Mouse (Mus musculus): ENCODE results near the gene Kctd8.
"Not testable (repeated sequence)": the region's sequence is repeated elsewhere in the genome, so short reads cannot be mapped to it uniquely, and the experiment has no call there.

Kctd8 gene

GRCm38 (mm10) chr5:69340919-69341801 lies at the start of gene Kctd8:
TSS of gene Kctd8 (minus strand) at chr5:69341679.
- DNase-seq (ENCODE audit: low read depth), result no peak

DNA sequence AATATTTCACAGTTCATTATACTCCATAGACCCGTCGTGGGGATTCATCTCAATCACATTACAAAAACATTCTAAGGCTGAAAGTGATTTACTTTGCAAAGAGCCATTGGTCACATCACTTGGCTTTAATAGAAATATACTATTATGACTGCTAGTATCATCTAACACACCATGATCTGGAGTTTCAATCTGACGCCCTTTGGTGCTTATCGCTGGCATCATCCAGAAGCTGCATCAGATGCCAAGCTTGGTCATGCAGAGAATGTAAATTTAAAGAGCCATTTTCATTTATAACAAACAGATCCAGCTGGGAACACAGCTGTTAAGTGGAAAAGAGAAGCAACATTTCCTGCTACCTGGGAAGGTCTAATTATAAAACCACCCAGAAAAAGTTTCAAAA lies 37.6 kb upstream of the Kctd8 start:
- no peak for DNase-seq (ENCODE audit: low read depth)

DNA sequence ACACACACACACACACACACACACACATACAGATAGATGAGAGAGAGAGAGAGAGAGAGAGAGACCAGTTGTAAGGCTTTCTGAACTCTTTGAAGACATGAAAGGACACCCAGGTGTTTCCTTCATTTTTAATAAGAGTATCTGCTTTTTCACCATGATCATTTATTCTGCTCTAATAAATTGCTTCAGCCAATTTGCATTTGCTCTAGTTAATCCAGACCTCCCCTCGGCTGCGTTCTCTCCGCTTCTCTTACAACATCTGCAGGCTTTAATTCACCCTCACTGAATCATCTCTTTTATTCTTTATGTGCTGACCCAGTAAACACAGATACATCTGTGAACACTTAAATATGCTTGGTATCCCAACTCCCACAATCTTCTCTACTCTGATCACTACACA lies 9.1 kb upstream of the Kctd8 start:
- no peak for DNase-seq (ENCODE audit: low read depth)

DNA sequence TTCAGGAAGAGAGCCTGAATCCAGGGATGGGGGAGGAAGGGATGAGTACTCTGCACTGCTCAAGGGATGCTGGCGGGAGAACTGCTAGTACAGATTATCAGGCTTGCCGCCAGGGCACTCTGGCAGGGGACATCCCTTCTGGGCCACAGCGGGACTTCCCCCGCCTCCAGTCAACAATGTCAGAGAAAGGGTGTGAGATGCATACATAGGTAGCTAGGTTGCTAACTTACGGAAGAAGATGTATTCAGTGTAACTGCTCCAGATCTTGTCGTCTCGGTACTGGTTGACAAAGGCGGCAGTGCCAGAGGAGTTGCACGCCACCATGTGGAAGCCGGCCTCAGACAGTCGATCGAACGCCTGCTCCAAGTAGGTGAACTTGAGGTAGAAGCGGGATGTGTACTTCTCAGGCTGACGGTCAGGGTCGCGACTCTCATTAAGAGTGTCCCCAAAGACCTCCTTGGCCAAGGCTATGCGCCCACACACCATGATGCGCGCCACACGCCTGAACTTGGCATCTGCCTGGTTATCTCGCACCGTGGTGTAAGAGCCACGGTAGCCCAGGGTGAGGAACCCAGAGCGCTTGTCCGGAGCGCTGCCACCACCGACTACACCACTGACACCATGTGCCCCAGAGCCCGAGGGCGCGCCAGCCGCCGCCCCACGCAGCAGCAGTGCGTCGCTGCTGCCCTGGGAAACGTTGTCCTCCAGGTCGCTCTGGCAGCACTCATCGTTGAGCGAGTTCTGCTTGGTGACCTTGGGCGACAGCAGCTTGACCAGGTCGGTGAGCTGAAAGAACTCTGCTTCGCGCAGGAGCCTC lies 1.2 kb downstream of the Kctd8 start:
- DNase-seq (ENCODE audit: low read depth), result peak; percentile 1

DNA sequence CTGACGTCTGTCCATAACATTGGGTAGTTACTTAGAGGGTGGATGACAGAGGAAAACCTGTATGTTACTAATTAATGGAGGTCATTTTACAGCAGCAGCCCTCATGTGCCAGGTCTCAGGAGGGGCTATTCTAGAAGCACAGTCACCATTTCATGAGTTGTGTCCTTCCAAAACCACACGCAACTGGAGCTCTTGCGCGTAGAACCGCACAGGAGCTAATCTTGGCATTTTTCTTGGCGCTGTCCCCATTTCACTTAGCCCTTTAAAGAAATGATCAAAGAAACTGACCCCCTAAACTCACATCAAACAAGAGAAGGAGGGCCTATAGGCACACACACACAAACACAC lies 1.9 kb downstream of the Kctd8 start:
- no peak for DNase-seq (ENCODE audit: low read depth)

DNA sequence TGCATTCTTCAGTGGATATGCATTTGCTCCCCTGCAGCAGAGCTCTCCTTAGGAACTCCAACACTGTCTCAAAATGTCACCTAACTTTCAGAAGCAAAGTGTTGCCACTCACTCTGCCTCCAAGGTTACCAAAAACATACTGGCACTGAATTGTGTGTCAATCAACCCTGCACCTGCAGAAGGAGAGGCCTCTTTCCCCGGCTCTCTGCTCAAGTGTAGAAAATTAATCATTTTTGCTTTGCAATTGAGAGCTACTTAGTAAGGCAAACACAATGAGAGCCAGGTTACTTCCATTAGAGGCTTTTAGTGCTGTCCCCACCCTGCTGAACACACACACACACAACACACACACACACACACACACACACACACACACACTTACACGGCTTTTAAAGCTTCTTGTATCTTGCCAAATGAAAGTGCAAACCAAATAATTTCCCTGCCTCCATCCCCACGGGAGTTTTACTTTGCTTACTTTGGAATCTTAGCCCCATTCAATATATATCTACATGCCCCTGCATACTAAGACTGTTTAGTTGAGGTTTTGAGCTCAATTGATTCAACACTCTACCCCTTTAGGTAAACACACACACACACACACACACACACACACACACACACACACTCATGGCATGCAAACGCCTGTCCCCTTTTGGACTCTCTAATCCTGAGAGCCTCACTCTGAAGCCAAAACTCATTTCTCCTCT lies 2.4 kb downstream of the Kctd8 start:
- no peak for DNase-seq (ENCODE audit: low read depth)

GRCm38 (mm10) chr5:69327561-69327960 lies 13.9 kb downstream of the Kctd8 start:
- no peak for DNase-seq (ENCODE audit: low read depth)

DNA sequence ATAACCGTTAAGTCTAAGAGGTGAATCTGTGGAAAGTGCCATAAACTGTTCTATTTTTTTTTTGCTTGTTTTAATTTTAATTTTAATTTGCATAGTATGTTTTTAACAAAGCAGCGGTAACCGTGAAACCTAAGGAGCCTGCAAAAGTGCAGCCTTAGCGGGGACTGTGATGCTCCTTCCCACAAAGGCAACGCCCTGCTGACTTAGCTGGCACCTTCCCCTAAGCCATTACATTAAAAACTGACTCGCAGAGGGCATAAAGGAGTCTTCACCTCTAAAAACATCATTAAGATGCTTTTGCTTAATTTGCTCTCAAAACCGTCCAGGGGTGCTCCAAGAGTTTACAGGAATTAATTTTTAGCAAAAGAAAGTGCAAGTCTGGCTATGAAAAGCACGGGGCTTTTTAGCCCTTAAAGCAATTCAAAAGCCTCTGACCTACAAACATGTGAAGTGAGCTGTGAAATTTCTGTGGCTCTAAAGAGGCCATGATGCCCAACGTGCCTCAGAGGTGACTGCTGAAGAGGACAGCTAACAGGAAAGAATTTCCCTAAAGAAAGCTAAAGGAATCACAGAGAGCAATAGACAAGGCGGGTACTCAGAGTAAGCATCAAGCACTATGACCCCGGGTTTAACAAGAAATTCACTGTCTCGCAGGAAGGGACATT lies 16.8 kb downstream of the Kctd8 start:
- no peak for DNase-seq (ENCODE audit: low read depth)

DNA sequence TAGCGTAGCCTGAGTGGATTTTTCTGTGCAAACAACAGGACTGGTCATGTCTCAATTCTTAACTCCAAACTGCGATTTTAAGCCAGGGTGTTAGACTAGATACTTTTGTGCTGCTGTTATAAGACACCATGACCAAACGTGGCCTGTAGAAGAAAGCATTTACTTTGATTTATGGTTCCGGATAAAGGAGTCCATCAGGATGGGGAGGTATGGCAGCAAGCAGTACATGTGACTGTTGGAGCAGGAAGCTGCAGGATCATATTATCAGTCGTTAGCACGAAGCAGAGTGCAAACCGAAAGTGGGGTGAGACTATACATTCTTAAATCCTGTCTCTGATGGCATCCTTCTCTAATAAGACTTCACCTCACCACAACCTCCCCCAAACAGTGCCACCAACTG lies 28.9 kb downstream of the Kctd8 start:
- DNase-seq (ENCODE audit: low read depth), result no peak

DNA sequence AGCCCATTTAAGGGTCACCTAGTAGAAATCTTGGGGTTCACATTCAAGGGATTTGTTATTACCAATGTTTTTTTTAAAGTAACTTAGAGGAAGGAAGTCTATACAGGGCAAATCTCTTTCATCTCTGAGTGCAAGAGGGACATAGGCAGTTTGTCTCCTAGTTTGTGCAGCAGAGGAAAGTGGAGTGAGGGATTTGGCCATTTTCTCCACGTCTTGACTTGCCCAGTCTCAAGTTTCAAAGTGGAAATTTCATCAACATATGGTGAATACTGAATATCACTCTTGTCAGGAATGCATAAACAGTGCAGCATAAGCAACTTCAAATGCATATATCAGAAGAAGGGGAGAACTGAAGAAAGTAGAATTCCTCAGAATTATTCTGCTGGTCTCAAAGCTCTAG lies 39.8 kb downstream of the Kctd8 start:
- no peak for DNase-seq (ENCODE audit: low read depth)

GRCm38 (mm10) chr5:69292353-69292752 lies 49.1 kb downstream of the Kctd8 start:
- no peak for DNase-seq (ENCODE audit: low read depth)

DNA sequence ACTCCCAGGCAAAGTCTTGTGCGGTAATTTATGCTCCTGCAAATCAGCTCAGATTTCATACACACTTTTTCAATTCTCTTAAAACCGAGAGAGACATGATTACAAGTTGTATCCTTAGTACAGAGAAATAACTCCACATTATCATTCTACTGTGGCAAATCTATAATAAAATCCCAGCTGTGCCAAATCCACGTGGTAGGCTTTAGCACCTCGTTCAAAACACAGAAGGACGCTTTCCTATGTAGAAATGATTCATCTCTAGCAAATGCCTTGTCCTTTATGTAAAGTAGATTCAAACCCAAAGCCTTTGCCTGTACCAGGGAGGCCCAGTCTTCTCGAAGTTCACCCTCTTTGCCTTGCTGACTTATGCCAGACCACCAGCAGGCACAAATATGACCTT lies 57.1 kb downstream of the Kctd8 start:
- DNase-seq (ENCODE audit: low read depth), result no peak

DNA sequence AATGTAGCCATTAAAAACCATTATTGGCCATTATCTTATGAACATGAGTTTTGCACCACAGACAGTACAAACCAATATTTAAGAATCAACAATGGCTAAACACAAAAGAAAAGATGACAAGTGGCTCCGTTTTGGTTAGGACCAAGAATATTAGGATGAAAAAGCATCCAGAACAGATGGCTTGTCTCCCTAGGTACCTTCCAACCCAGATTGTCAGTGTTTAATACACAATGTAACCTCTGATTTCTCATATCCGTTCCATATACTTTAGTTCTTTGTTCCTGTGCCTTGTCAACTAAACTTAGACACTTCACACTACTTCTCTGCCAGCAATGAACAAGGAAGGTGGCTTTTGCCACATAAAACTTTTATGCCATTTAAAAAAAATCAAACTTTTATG lies 89.1 kb downstream of the Kctd8 start:
- DNase-seq (ENCODE audit: low read depth), result no peak

DNA sequence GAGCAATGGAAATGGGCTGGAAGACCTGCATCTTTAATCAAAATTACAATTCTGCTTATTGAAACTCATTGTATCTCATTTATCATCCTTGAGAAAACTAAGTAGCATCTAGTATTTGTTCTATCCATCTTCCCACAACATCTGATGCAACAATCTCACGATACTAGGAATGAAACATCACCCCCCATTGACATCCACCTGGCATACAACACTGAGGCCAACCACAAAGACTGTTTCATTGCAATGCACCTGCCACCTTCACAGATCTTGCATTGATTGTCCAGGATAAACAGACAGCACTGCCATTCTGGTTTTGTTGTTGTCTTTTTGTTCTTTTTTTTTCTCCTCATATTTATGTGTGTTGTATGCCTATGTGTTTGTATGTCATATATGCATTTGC lies 99.5 kb downstream of the Kctd8 start:
- DNase-seq (ENCODE audit: low read depth), result no peak

- no peak for DNase-seq (ENCODE audit: low read depth)
Measured at GRCm38 (mm10) chr5:69233560-69233959, 107.9 kb downstream of the Kctd8 start.

DNA sequence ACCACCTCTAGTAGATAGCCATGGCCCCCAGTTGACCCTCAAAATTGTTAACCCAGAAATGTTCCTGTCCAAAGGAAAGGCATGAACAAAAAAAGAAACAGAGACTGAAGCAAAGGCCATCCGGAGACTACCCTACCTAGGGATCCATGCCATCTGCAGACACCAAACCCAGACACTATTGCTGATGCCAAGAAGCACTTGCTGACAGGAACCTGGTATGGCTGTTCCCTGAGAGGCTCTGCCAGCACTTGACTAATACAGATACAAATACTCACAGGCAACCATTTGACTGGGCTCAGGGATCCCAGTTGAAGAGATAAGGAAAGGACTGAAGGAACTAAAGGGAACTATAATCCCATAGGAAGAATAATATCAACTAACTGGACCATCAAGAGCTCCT lies 109.8 kb downstream of the Kctd8 start:
- DNase-seq (ENCODE audit: low read depth), result not testable (repeated sequence)

- DNase-seq (ENCODE audit: low read depth), result no peak
Measured at GRCm38 (mm10) chr5:69227147-69227546, 114.3 kb downstream of the Kctd8 start.

DNA sequence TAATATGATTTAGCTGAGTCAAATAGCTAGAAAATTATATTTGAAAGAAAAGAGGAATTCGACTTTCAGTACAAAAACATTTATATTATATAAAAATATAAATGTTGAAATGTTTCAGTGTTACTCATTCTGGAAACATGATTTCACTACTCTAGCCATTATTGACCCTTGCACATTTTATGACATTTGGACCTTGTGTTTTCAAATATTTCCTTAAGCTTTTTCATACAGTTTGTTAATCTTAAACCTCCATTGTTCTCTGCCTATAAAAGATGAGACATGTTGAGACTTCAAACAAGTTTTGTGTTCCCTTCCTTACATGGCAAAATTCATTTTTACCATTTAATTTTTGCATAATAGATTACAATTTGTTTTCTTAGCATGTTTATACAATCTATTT lies 118.9 kb downstream of the Kctd8 start:
- DNase-seq (ENCODE audit: low read depth), result no peak

GRCm38 (mm10) chr5:69215216-69215615 lies 126.3 kb downstream of the Kctd8 start:
- no peak for DNase-seq (ENCODE audit: low read depth)

DNA sequence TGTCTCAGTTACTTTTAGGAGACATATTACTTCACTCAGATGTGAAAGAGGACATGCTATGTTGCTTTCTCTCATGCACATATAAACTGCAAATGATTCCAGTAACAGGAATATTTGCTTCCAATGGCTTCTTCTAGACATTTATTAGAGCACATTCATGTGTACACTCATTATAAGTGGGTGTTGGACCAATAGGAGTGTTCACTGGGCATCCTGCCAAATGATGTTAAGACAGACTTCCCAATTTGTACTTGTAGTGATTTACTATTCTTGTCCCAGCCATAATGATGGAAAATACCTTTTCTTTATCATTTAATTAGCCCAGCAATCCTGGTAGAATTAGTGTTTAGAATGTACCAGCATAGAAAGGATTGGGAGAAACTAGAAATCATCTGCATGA lies 132.1 kb downstream of the Kctd8 start:
- DNase-seq (ENCODE audit: low read depth), result no peak

GRCm38 (mm10) chr5:69207713-69208112 lies 133.8 kb downstream of the Kctd8 start:
- DNase-seq (ENCODE audit: low read depth), result no peak

- DNase-seq (ENCODE audit: low read depth), result no peak
Measured at GRCm38 (mm10) chr5:69159897-69160509, 181.5 kb downstream of the Kctd8 start.

All from induced T-regulatory cell, adult 2 months (primary cell).